In the genomic region with DNA sequence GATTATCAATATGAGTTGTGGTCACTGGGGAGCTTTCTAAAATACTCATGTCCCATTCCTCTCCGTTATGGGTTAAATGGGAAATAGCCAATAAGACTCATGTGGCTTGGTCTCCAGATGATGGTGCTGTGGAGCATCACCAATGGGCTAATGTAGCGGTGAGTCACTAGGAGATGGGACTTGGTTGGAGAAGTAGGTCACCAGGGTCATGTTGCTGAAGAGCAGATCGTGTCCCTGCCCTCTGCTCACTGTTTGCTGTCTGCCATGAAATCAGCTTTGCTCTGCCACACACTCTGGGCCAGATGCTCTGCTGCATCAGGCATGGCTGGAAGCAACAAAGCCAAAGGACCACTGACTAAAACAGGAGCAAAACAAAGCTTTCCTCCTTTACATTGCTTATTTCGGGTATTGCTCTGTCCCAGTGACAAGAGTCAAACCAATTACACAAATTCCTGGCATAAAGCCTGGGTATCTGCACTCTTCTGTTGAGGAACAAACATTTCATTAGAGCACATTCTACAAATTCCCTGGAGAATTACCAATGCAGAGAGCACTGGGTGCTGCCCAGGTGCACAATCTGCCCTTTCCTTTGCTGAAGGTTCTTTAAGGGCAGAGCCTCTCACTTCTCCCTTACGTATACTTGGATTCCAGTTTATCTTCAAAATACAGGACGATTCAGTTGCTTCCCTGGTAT, we compare ENCODE assay signal across 10 mouse cellular contexts. TPM values are rescaled to one million over a fixed set of nuclear protein-coding genes. Genes with fewer than 3 reads are reported as not detected.
A peak's percentile ranks its signal among the peaks of the same experiment; 100 is the strongest.
DNase-seq lines count a peak whose midpoint lies in the region; ATAC-seq and TF ChIP-seq lines count a peak whose summit lies in the region.
"Had no signal": no experiment of that assay in that cellular context is flagged by ENCODE, and none has a peak within 500 bp of the region (broad histone marks: within the 10 kb centered on the region; RNA-seq: fewer than 3 reads in every experiment).

No protein-coding gene starts in this region.

- no peak overlapping the region for H3K4me3 ChIP-seq in heart, embryonic 11.5 days (ENCODE audit: low read depth, low read length)
- H3K4me3 ChIP-seq in midbrain, postnatal 0 days (ENCODE audit: low read depth, low read length) = no peak overlapping the region
- no peak overlapping the region for H3K4me3 ChIP-seq in midbrain, embryonic 16.5 days (ENCODE audit: low read depth, low read length)
- no peak overlapping the region for H3K4me3 ChIP-seq in stomach, postnatal 0 days (ENCODE audit: low read depth, low read length)
- H3K4me3 ChIP-seq in hindbrain, embryonic 11.5 days (ENCODE audit: low read depth, low read length) = no peak overlapping the region

- DNase-seq in heart, adult 11 months = peak; percentile 86
- no peak for DNase-seq in midbrain, postnatal 0 days (ENCODE audit: low spot score)
- peak; percentile 48 for DNase-seq in kidney, postnatal 14 days
- DNase-seq in stomach, postnatal 0 days (ENCODE audit: low spot score) = no peak
- no peak for DNase-seq in hindbrain, embryonic 11.5 days (ENCODE audit: low spot score)
- DNase-seq: right cerebral cortex, postnatal 14 days had no signal

- H3K4me2 ChIP-seq in heart, embryonic 11.5 days = no peak overlapping the region
- no peak overlapping the region for H3K4me2 ChIP-seq in midbrain, postnatal 0 days (ENCODE audit: low read depth, low read length, poor library complexity, severe bottlenecking)
- H3K4me2 ChIP-seq in midbrain, embryonic 16.5 days (ENCODE audit: low read length) = no peak overlapping the region
- no peak overlapping the region for H3K4me2 ChIP-seq in stomach, postnatal 0 days (replicated peaks; ENCODE audit: low read depth)
- no peak overlapping the region for H3K4me2 ChIP-seq in hindbrain, embryonic 11.5 days (replicated peaks; ENCODE audit: low read depth, low read length)

- 65% methylated on average over 6 of the region's 6 CpGs for WGBS in heart, embryonic 11.5 days (ENCODE audit: insufficient replicate concordance)
- 83% methylated on average over 6 of the region's 6 CpGs for WGBS in midbrain, postnatal 0 days
- WGBS in midbrain, embryonic 16.5 days = 79% methylated on average over 6 of the region's 6 CpGs
- WGBS in stomach, postnatal 0 days = 67% methylated on average over 6 of the region's 6 CpGs
- 89% methylated on average over 6 of the region's 6 CpGs for WGBS in hindbrain, embryonic 11.5 days

- no peak overlapping the region for H3K9ac ChIP-seq in heart, embryonic 11.5 days (ENCODE audit: low read depth, low read length)
- H3K9ac ChIP-seq in midbrain, postnatal 0 days (replicated peaks; ENCODE audit: low read length, poor library complexity, severe bottlenecking) = no peak overlapping the region
- H3K9ac ChIP-seq in midbrain, embryonic 16.5 days (ENCODE audit: low read depth, low read length) = no peak overlapping the region
- H3K9ac ChIP-seq in stomach, postnatal 0 days (ENCODE audit: low read length) = no peak overlapping the region
- no peak overlapping the region for H3K9ac ChIP-seq in hindbrain, embryonic 11.5 days (ENCODE audit: low read depth, low read length)

- H3K9me3 ChIP-seq in heart, embryonic 11.5 days (replicated peaks; ENCODE audit: control insufficient read depth, low read length) = no peaks in the 10 kb centered on the region
- H3K9me3 ChIP-seq in midbrain, postnatal 0 days (ENCODE audit: low read length) = no peaks in the 10 kb centered on the region
- no peaks in the 10 kb centered on the region for H3K9me3 ChIP-seq in midbrain, embryonic 16.5 days (replicated peaks; ENCODE audit: control insufficient read depth, low read length, poor library complexity, severe bottlenecking)
- H3K9me3 ChIP-seq in stomach, postnatal 0 days (ENCODE audit: control insufficient read depth, low read length) = no peaks in the 10 kb centered on the region
- no peaks in the 10 kb centered on the region for H3K9me3 ChIP-seq in hindbrain, embryonic 11.5 days (ENCODE audit: control insufficient read depth, low read length)

- TF ChIP-seq CTCF in midbrain, postnatal 0 days (IDR thresholded peaks at IDR 0.05) = peak; percentile 29; the same call in 1 of the 2 replicates
- 0 out of 2 replicates have a peak, but pooled peaks have one; percentile 24 for TF ChIP-seq CTCF in stomach, postnatal 0 days (IDR thresholded peaks at IDR 0.05; ENCODE audit: low read depth)

- peaks cover 5% of the 10 kb centered on the region; the same call in 1 of the 2 replicates for H3K4me1 ChIP-seq in heart, embryonic 11.5 days (ENCODE audit: control insufficient read depth, insufficient read depth, low read length)
- no peaks in the 10 kb centered on the region for H3K4me1 ChIP-seq in midbrain, postnatal 0 days (ENCODE audit: insufficient read depth, low read length)
- H3K4me1 ChIP-seq in midbrain, embryonic 16.5 days (ENCODE audit: control insufficient read depth, insufficient read depth, low read length) = no peaks in the 10 kb centered on the region
- H3K4me1 ChIP-seq in stomach, postnatal 0 days (replicated peaks; ENCODE audit: control insufficient read depth, insufficient read depth) = no peaks in the 10 kb centered on the region
- no peaks in the 10 kb centered on the region for H3K4me1 ChIP-seq in hindbrain, embryonic 11.5 days (replicated peaks; ENCODE audit: control insufficient read depth, insufficient read depth, low read length)

- H3K27ac ChIP-seq in heart, embryonic 11.5 days (ENCODE audit: low read depth, low read length) = no peak overlapping the region
- H3K27ac ChIP-seq in midbrain, postnatal 0 days (ENCODE audit: low read depth, low read length) = no peak overlapping the region
- H3K27ac ChIP-seq in midbrain, embryonic 16.5 days (ENCODE audit: low read length) = no peak overlapping the region
- H3K27ac ChIP-seq in stomach, postnatal 0 days (replicated peaks) = no peak overlapping the region
- no peak overlapping the region for H3K27ac ChIP-seq in hindbrain, embryonic 11.5 days (ENCODE audit: low read depth, low read length)
- H3K27ac ChIP-seq: macrophage had no signal

- no peak for ATAC-seq in heart, embryonic 11.5 days (replicated peaks; ENCODE audit: insufficient number of reproducible peaks, low FRiP score, low TSS enrichment)
- no peak for ATAC-seq in midbrain, postnatal 0 days (ENCODE audit: low FRiP score)
- ATAC-seq in midbrain, embryonic 16.5 days = no peak
- ATAC-seq in stomach, postnatal 0 days (ENCODE audit: low FRiP score, low TSS enrichment) = no peak
- ATAC-seq in frontal cortex, adult (ENCODE audit: low TSS enrichment) = no peak
- ATAC-seq in hindbrain, embryonic 11.5 days (ENCODE audit: low FRiP score) = no peak

- no peaks in the 10 kb centered on the region for H3K36me3 ChIP-seq in heart, embryonic 11.5 days (ENCODE audit: control insufficient read depth, insufficient read depth, low read length)
- H3K36me3 ChIP-seq in midbrain, postnatal 0 days (ENCODE audit: insufficient read depth, low read length) = peaks cover 3% of the 10 kb centered on the region; the same call in 1 of the 2 replicates
- peaks cover 5% of the 10 kb centered on the region; the same call in 1 of the 2 replicates for H3K36me3 ChIP-seq in midbrain, embryonic 16.5 days (ENCODE audit: control insufficient read depth, insufficient read depth, low read length)
- no peaks in the 10 kb centered on the region for H3K36me3 ChIP-seq in stomach, postnatal 0 days (ENCODE audit: control insufficient read depth, insufficient read depth, low read length)
- no peaks in the 10 kb centered on the region for H3K36me3 ChIP-seq in hindbrain, embryonic 11.5 days (ENCODE audit: control insufficient read depth, insufficient read depth, low read length)

- TF ChIP-seq EP300 in stomach, postnatal 0 days (optimal IDR thresholded peaks at IDR 0.05) = no peak

- no peaks in the 10 kb centered on the region for H3K27me3 ChIP-seq in heart, embryonic 11.5 days (ENCODE audit: control insufficient read depth, insufficient read depth, low read length)
- no peaks in the 10 kb centered on the region for H3K27me3 ChIP-seq in midbrain, postnatal 0 days (ENCODE audit: insufficient read depth, low read length)
- H3K27me3 ChIP-seq in midbrain, embryonic 16.5 days (ENCODE audit: control insufficient read depth, insufficient read depth, low read depth, low read length) = no peaks in the 10 kb centered on the region
- no peaks in the 10 kb centered on the region for H3K27me3 ChIP-seq in stomach, postnatal 0 days (ENCODE audit: control insufficient read depth, insufficient read depth, low read length)
- no peaks in the 10 kb centered on the region for H3K27me3 ChIP-seq in hindbrain, embryonic 11.5 days (ENCODE audit: control insufficient read depth, insufficient read depth, low read length)

RNA-seq across cellular contexts. Expression of a gene that starts 58.8 kb away (rescaled TPM):
- 21.5 and 22.3 TPM in 2 replicates for polyA plus RNA-seq in heart, embryonic 11.5 days (2014; fragmentation: Nextera tagmentation; extraction: Ambion mirVana)
- 17.7 and 20.8 TPM in 2 replicates for total RNA-seq in midbrain, postnatal 0 days (2014; rRNA removed)
- polyA plus RNA-seq in midbrain, postnatal 0 days (2015; fragmentation: Nextera tagmentation; extraction: Ambion mirVana) = 27.6 and 32.1 TPM in 2 replicates
- 29.2 and 30.4 TPM in 2 replicates for polyA plus RNA-seq in midbrain, embryonic 16.5 days (2015; fragmentation: Nextera tagmentation; extraction: Ambion mirVana)
- 12.2 and 16.9 TPM in 2 replicates for polyA plus RNA-seq in stomach, postnatal 0 days (2015; fragmentation: Nextera tagmentation; extraction: Ambion mirVana)
- polyA plus RNA-seq in hindbrain, embryonic 11.5 days (2014; fragmentation: Nextera tagmentation; extraction: Ambion mirVana) = 18.5 and 21.9 TPM in 2 replicates

RNA-seq across cellular contexts. Expression of a gene that starts 59.1 kb away (rescaled TPM):
- polyA plus RNA-seq in heart, embryonic 11.5 days (2014; fragmentation: Nextera tagmentation; extraction: Ambion mirVana) = 2.9 and 6.6 TPM in 2 replicates
- total RNA-seq in midbrain, postnatal 0 days (2014; rRNA removed) = 42.9 and 50.3 TPM in 2 replicates
- 8.7 and 10.5 TPM in 2 replicates for polyA plus RNA-seq in midbrain, postnatal 0 days (2015; fragmentation: Nextera tagmentation; extraction: Ambion mirVana)
- 9.3 and 10.1 TPM in 2 replicates for polyA plus RNA-seq in midbrain, embryonic 16.5 days (2015; fragmentation: Nextera tagmentation; extraction: Ambion mirVana)
- 3.1 and 4.3 TPM in 2 replicates for polyA plus RNA-seq in stomach, postnatal 0 days (2015; fragmentation: Nextera tagmentation; extraction: Ambion mirVana)
- 5.7 and 7.9 TPM in 2 replicates for polyA plus RNA-seq in hindbrain, embryonic 11.5 days (2014; fragmentation: Nextera tagmentation; extraction: Ambion mirVana)

Comparison
In these comparisons a context has a peak if more than half of its experiments do, and no peak if none do; other contexts are left out.
1. DNase-seq: peak in heart, adult 11 months (single experiment) and kidney, postnatal 14 days (single experiment); none in midbrain, postnatal 0 days (single experiment), stomach, postnatal 0 days (single experiment) and hindbrain, embryonic 11.5 days (single experiment).